Mouse (Mus musculus) liver, postnatal 0 days (tissue): ENCODE data around the gene March8.

Experiments
- CTCF ChIP-seq: sonication (generic); IDR thresholded peaks from 2 replicates; pipeline ENCODE4 v1.5.1; 2016; ENCODE audit warnings: antibody characterized with exemption, low read depth
- EP300 ChIP-seq: IDR thresholded peaks from 2 replicates; pipeline ENCODE4 v1.6.1; 2016; ENCODE audit warnings: antibody characterized with exemption, low read depth, mild to moderate bottlenecking

GRCm38 (mm10) chr6:116374618-116375017, 36.8 kb downstream of the March8 start:
- no peak for TF ChIP-seq CTCF
- TF ChIP-seq EP300, result no peak
